10 mouse cellular contexts compared by ENCODE assay signal in the genomic region with DNA sequence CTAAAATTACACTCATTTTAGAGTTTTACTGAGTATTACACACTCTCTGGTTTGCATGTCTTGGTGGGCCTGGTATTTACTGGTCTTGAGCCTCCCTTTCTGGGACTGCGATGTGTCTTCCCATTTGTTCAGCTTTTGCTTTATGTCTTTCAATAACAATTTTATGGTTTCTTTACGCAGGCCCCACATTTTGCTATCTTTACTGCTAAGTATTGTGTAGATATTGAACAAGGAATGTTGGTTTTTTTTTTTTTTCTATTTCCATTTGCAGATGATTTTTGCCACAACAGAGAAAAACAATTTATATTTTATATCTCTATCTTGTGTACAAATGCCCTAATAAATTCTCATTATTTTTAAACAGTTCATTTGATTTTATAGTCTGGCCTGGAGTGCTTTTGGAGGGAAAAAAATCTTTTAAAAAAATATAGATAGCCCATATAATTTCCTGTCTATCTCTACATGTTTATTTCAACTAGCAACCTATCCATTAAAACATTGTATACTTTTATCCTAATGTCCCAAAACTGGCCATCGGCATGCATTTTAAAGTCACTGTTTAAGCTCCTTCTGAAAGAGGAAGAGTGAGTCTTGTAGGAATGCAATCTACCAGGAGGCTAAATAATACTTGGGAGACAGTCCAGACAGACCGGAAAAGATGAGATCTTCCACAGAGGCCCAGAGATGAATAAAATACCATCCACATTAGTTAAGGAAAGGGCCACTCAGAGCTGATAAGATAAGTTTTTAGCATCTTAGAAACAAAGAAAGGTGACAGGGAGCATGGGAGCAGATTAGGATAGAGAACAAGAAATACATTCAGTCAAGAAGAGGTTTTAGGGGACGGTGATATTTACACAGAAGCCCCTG.
"Had no signal": no experiment of that assay in that cellular context is flagged by ENCODE, and none has a peak within 500 bp of the region (broad histone marks: within the 10 kb centered on the region; RNA-seq: fewer than 3 reads in every experiment).

No protein-coding gene starts in this region.

- DNase-seq: kidney, adult 11 months; kidney, adult 8-10 months; kidney, postnatal 14 days; kidney, postnatal 4 days; lung, adult 2 months; lung, postnatal 14 days; lung, postnatal 4 days had no signal

- H3K27ac ChIP-seq: limb, embryonic 10.5 days; limb, embryonic 13.5 days; midbrain, embryonic 13.5 days had no signal

- H3K4me3 ChIP-seq: limb, embryonic 10.5 days; limb, embryonic 13.5 days; midbrain, embryonic 13.5 days had no signal

- H3K9ac ChIP-seq: limb, embryonic 13.5 days; midbrain, embryonic 13.5 days had no signal

- H3K4me1 ChIP-seq: limb, embryonic 13.5 days had no signal

- H3K36me3 ChIP-seq: limb, embryonic 10.5 days; limb, embryonic 13.5 days; midbrain, embryonic 13.5 days had no signal

- H3K4me2 ChIP-seq: limb, embryonic 13.5 days; midbrain, embryonic 13.5 days had no signal

- H3K27me3 ChIP-seq: limb, embryonic 13.5 days had no signal

- ATAC-seq: midbrain, embryonic 13.5 days had no signal

- H3K9me3 ChIP-seq: limb, embryonic 10.5 days; limb, embryonic 13.5 days; midbrain, embryonic 13.5 days had no signal
